Mouse (Mus musculus) heart, postnatal 14 days (tissue): Measurements from ENCODE around the gene Zpbp. TPM values are rescaled to one million over a fixed set of nuclear protein-coding genes. Genes with fewer than 3 reads are reported as not detected.

Source experiments
- DNase-seq, 2 experiments: peaks; one replicate each; pipeline ENCODE4 v3.0.0; 2021 to 2022
- intact Hi-C: fragments of 180-260 bp; cut with DNase I; formaldehyde crosslinking; loops from one replicate; pipeline ENCODE4 v1.15.1; 2025
- long read RNA-seq, 2 experiments: library from polyadenylated mRNA; stranded (forward); transcript quantifications; one replicate each; pipeline ENCODE4 v2.0.0; 2021
- total RNA-seq, 2 experiments: library from RNA; stranded (reverse); gene quantifications; 2 replicates each; pipeline ENCODE4 v1.2.3; 2021

Zpbp gene
- total RNA-seq = under 1 TPM; 0.50 to 0.54 TPM
- long read RNA-seq, experiment 1, partial matches to known transcripts = 2 of 2 reads
- long read RNA-seq, experiment 1, other reads (novel, unspliced or antisense) = 0 of 2 reads
- long read RNA-seq, experiment 2, full-length matches to known transcripts = 1 of 3 reads
- long read RNA-seq, experiment 2, partial matches to known transcripts = 2 of 3 reads
- long read RNA-seq, experiment 2, other reads (novel, unspliced or antisense) = 0 of 3 reads

- DNase-seq = peak; percentile 88 to 93
- intact Hi-C loops = loop anchor here (1.0 kb wide), 1 partner anchor 326 kb away; no protein-coding TSS in a partner anchor
Measured at GRCm38 (mm10) chr11:11461635-11462560, at the start of gene Zpbp, which contains the start of gene Spata48. Gene Zpbp (minus strand): TSS chr11:11462408. Gene Spata48 (plus strand): TSS chr11:11462094.

- intact Hi-C loops = no loop called here
- DNase-seq = no peak
Measured at GRCm38 (mm10) chr11:11509413-11509812, 47.2 kb upstream of the Zpbp start.

GRCm38 (mm10) chr11:11506187-11506586 lies 44.0 kb upstream of the Zpbp start:
- intact Hi-C loops = no loop called here
- DNase-seq = no peak

- intact Hi-C loops = loop anchor here (2.0 kb wide), 1 partner anchor 289 kb away; no protein-coding TSS in a partner anchor
- peak in 1 of 2 experiments; percentile 10 for DNase-seq
Measured at GRCm38 (mm10) chr11:11499944-11500343, 37.7 kb upstream of the Zpbp start.

GRCm38 (mm10) chr11:11495697-11496096 lies 33.5 kb upstream of the Zpbp start:
- no peak for DNase-seq
- intact Hi-C loops = no loop called here

GRCm38 (mm10) chr11:11492044-11492443 lies 29.8 kb upstream of the Zpbp start:
- intact Hi-C loops = no loop called here
- DNase-seq = no peak

- intact Hi-C loops = no loop called here
- DNase-seq = no peak
Measured at GRCm38 (mm10) chr11:11484378-11484777, 22.2 kb upstream of the Zpbp start.

GRCm38 (mm10) chr11:11468924-11469323 lies 6.7 kb upstream of the Zpbp start:
- DNase-seq = no peak
- intact Hi-C loops = no loop called here

GRCm38 (mm10) chr11:11462561-11462890 lies 318 bp upstream of the Zpbp start:
- no peak for DNase-seq
- intact Hi-C loops = no loop called here

- intact Hi-C loops = no loop called here
- DNase-seq = peak in 1 of 2 experiments; percentile 1
Measured at GRCm38 (mm10) chr11:11455037-11455436, 7.2 kb downstream of the Zpbp start.

- intact Hi-C loops = no loop called here
- DNase-seq = no peak
Measured at GRCm38 (mm10) chr11:11417356-11417755, 44.9 kb downstream of the Zpbp start.

GRCm38 (mm10) chr11:11414188-11414587 lies 48.0 kb downstream of the Zpbp start:
- DNase-seq = no peak
- intact Hi-C loops = no loop called here

- no peak for DNase-seq
- intact Hi-C loops = no loop called here
Measured at GRCm38 (mm10) chr11:11394686-11395085, 67.5 kb downstream of the Zpbp start.

GRCm38 (mm10) chr11:11393164-11393563 lies 69.0 kb downstream of the Zpbp start:
- DNase-seq = no peak
- intact Hi-C loops = no loop called here

GRCm38 (mm10) chr11:11371305-11371704 lies 90.9 kb downstream of the Zpbp start:
- intact Hi-C loops = no loop called here
- DNase-seq = no peak

- intact Hi-C loops = no loop called here
- DNase-seq = no peak
Measured at GRCm38 (mm10) chr11:11283512-11283911, 178.7 kb downstream of the Zpbp start.

GRCm38 (mm10) chr11:11280128-11280527 lies 182.1 kb downstream of the Zpbp start:
- DNase-seq = no peak
- intact Hi-C loops = no loop called here

GRCm38 (mm10) chr11:11257348-11257747 lies 204.9 kb downstream of the Zpbp start:
- intact Hi-C loops = no loop called here

GRCm38 (mm10) chr11:11242694-11243377 lies 219.4 kb downstream of the Zpbp start:
- intact Hi-C loops = no loop called here
- no peak for DNase-seq

More at GRCm38 (mm10) chr11:11257348-11257747, 204.9 kb downstream of the Zpbp start:
- no peak for DNase-seq

- intact Hi-C loops = no loop called here
- no peak for DNase-seq
Measured at GRCm38 (mm10) chr11:11239346-11239745, 222.9 kb downstream of the Zpbp start.
